Mouse (Mus musculus) intestine, embryonic 15.5 days (tissue): Measurements from ENCODE around the gene Zfp189. TPM values are rescaled to one million over a fixed set of nuclear protein-coding genes. Genes with fewer than 3 reads are reported as not detected.

Source experiments
- ATAC-seq: fragments of 200-750 bp; cut with Nextera tagmentation; 2 replicates; pipeline ENCODE4 v1.8.0; 2017; ENCODE audit warnings: moderate TSS enrichment, moderate library complexity
- H3K27ac ChIP-seq: fragments of 300-500 bp; sonication (generic); 2 replicates; pipeline ENCODE4 v1.5.1; 2015; ENCODE audit warnings: mild to moderate bottlenecking, inconsistent platforms
- H3K27me3 ChIP-seq: fragments of 300-500 bp; sonication (generic); replicated peaks from 2 replicates; pipeline ENCODE4 v1.6.1; 2015; ENCODE audit warnings: inconsistent platforms
- H3K36me3 ChIP-seq: fragments of 300-500 bp; sonication (generic); 2 replicates; pipeline ENCODE4 v1.6.1; 2015; ENCODE audit warnings: inconsistent platforms
- H3K4me1 ChIP-seq: fragments of 300-500 bp; sonication (generic); replicated peaks from 2 replicates; pipeline ENCODE4 v1.6.1; 2015; ENCODE audit warnings: inconsistent platforms
- H3K4me2 ChIP-seq: fragments of 300-500 bp; sonication (generic); replicated peaks from 2 replicates; pipeline ENCODE4 v1.6.1; 2015; ENCODE audit warnings: mild to moderate bottlenecking, inconsistent platforms
- H3K4me3 ChIP-seq: fragments of 300-500 bp; sonication (generic); replicated peaks from 2 replicates; pipeline ENCODE4 v1.5.1; 2015; ENCODE audit warnings: inconsistent platforms
- H3K9ac ChIP-seq: fragments of 300-500 bp; sonication (generic); 2 replicates; pipeline ENCODE4 v1.6.1; 2015; ENCODE audit warnings: inconsistent platforms
- H3K9me3 ChIP-seq: fragments of 300-500 bp; sonication (generic); 2 replicates; pipeline ENCODE4 v1.6.1; 2016; ENCODE audit warnings: inconsistent platforms
- WGBS: fragments of 180-500 bp; shearing (Covaris S2); methylation state at CpG from one replicate; pipeline ENCODE4 v1.1.7; 2015; 5-methylcytosine and 5-hydroxymethylcytosine counted together
- polyA plus RNA-seq: library from polyadenylated mRNA; unstranded; fragments of >200 nt; fragmentation: Nextera tagmentation; extraction: Ambion mirVana; gene quantifications from 2 replicates; pipeline ENCODE4 v1.2.1, GENCODE M21; 2015

Gene Zfp189
- polyA plus RNA-seq, 1 experiment from 2014 or later: 5.7 TPM

DNA sequence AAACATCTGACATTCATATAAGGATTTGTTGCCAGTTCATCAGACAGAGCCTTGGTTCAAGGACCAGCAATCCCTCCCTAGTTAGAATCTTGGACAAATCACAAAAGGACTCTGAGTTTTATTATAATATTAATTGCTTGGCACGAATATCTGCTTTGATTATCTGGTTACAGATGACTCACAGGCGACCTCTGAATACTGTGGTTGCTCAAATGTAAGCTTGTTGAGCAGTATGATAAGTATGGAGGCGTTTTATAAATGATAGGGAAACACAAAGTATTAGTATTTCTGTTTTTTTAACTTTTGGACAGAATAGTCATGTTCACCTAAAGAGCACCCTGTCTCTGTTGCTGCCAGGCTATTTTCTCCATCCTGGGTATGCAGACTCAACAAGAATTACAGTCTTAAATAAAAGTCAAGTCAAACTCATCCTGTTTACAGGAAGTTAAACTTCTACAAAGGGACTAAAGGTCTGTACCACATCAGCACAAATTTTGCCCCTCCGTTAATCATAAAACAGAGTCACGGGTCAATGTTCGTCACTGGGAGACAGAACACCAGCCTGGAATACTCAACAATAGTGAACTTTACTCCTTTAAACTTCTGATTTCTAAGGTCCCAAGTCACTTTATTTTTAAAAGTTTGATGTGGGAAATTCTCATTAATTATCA, 26.0 kb downstream of the Zfp189 start:
- Histone ChIP-seq H3K27ac (no peak overlapping the region), H3K27me3 (no peaks in the 10 kb centered on the region), H3K36me3 (no peaks in the 10 kb centered on the region), H3K9me3 (no peaks in the 10 kb centered on the region), H3K9ac (no peak overlapping the region), H3K4me1 (no peaks in the 10 kb centered on the region), H3K4me3 (no peak overlapping the region), H3K4me2 (peak overlapping the region; percentile 30)
- WGBS: 43% methylated on average over 6 of the region's 6 CpGs
- ATAC-seq: peak; percentile 88

GRCm38 (mm10) chr4:49547544-49548219, 26.7 kb downstream of the Zfp189 start:
- H3K9me3 ChIP-seq: no peaks in the 10 kb centered on the region
- H3K27ac ChIP-seq: peak overlapping the region; percentile 78
- no peaks in the 10 kb centered on the region for H3K27me3 ChIP-seq
- peak overlapping the region; percentile 29 for H3K4me3 ChIP-seq
- peak overlapping the region; percentile 45 for H3K4me2 ChIP-seq
- H3K9ac ChIP-seq: 0 out of 2 replicates have a peak overlapping the region, but pooled peaks have one; percentile 23
- peak; percentile 52 for ATAC-seq
- no peaks in the 10 kb centered on the region for H3K4me1 ChIP-seq
- H3K36me3 ChIP-seq: no peaks in the 10 kb centered on the region
- WGBS: 72% methylated on average over 7 of the region's 7 CpGs

GRCm38 (mm10) chr4:49549383-49549782, 28.4 kb downstream of the Zfp189 start, which contains the start of gene Aldob:
Gene Aldob, minus strand, starts transcription at chr4:49549546.
- Histone ChIP-seq H3K27ac (peak within 1 kb of the TSS; percentile 78; the same call in 1 of the 2 replicates), H3K4me2 (peak within 1 kb of the TSS; percentile 45), H3K36me3 (no peaks in the 10 kb centered on the region), H3K4me3 (peak within 1 kb of the TSS; percentile 29), H3K4me1 (no peaks in the 10 kb centered on the region; the same call in 1 of the 2 replicates), H3K9me3 (no peaks in the 10 kb centered on the region), H3K27me3 (no peaks in the 10 kb centered on the region), H3K9ac (peak within 1 kb of the TSS; percentile 23; the same call in 1 of the 2 replicates)
- ATAC-seq: peak; percentile 77
- WGBS: 23% methylated on average over 3 of the region's 3 CpGs

DNA sequence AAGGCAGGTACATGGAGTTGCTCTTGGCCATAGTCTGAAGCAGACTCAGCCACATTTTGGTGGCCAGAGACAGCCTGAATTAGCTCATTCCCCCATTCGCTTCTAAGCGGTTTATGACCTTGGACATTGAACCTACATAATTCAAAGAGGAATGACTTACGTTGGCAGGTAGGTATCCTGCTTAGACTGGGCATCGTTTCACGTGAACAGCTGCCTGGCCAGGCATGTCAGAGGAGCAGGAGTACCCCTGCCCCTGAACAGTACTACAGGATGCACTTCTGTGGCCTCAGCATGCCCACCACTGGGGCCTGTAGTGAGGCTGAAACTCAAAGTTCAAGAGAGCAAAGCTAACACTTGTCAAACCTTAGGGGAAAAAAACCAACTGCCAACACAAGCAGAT, 32.4 kb downstream of the Zfp189 start:
- H3K9me3 ChIP-seq: no peaks in the 10 kb centered on the region
- ATAC-seq: peak; percentile 44
- H3K9ac ChIP-seq: no peak overlapping the region
- H3K36me3 ChIP-seq: no peaks in the 10 kb centered on the region
- no peak overlapping the region for H3K4me3 ChIP-seq
- H3K4me2 ChIP-seq: no peak overlapping the region
- 35% methylated on average over 5 of the region's 5 CpGs for WGBS
- no peaks in the 10 kb centered on the region for H3K27me3 ChIP-seq
- no peak overlapping the region for H3K27ac ChIP-seq
- no peaks in the 10 kb centered on the region; the same call in 1 of the 2 replicates for H3K4me1 ChIP-seq

GRCm38 (mm10) chr4:49557375-49557774, 36.4 kb downstream of the Zfp189 start:
- WGBS: 98% methylated on average over 7 of the region's 7 CpGs
- H3K9me3 ChIP-seq: no peaks in the 10 kb centered on the region
- H3K27me3 ChIP-seq: no peaks in the 10 kb centered on the region
- no peak overlapping the region for H3K9ac ChIP-seq
- no peak overlapping the region for H3K4me2 ChIP-seq
- ATAC-seq: no peak
- H3K36me3 ChIP-seq: no peaks in the 10 kb centered on the region
- peaks cover 2% of the 10 kb centered on the region; the same call in 1 of the 2 replicates for H3K4me1 ChIP-seq
- H3K27ac ChIP-seq: no peak overlapping the region
- H3K4me3 ChIP-seq: no peak overlapping the region

- no peaks in the 10 kb centered on the region for H3K36me3 ChIP-seq
Measured at GRCm38 (mm10) chr4:49558181-49558580, 37.2 kb downstream of the Zfp189 start.

GRCm38 (mm10) chr4:49559915-49560772, 39.2 kb downstream of the Zfp189 start:
- H3K4me1 ChIP-seq: 0 out of 2 replicates have a peak, but pooled peaks cover 2% of the 10 kb centered on the region
- no peak overlapping the region for H3K9ac ChIP-seq
- no peaks in the 10 kb centered on the region for H3K36me3 ChIP-seq
- no peak overlapping the region for H3K4me3 ChIP-seq
- peak; percentile 74 for ATAC-seq
- no peak overlapping the region for H3K4me2 ChIP-seq
- WGBS: 66% methylated on average over 20 of the region's 20 CpGs
- H3K27ac ChIP-seq: no peak overlapping the region
- no peaks in the 10 kb centered on the region for H3K9me3 ChIP-seq
- H3K27me3 ChIP-seq: no peaks in the 10 kb centered on the region

More at GRCm38 (mm10) chr4:49558181-49558580, 37.2 kb downstream of the Zfp189 start:
- H3K4me2 ChIP-seq: no peak overlapping the region
- H3K27ac ChIP-seq: no peak overlapping the region
- no peaks in the 10 kb centered on the region for H3K27me3 ChIP-seq
- peak; percentile 62 for ATAC-seq
- H3K4me1 ChIP-seq: peaks cover 2% of the 10 kb centered on the region; the same call in 1 of the 2 replicates
- WGBS: 51% methylated on average over 2 of the region's 2 CpGs
- H3K9me3 ChIP-seq: no peaks in the 10 kb centered on the region
- no peak overlapping the region for H3K4me3 ChIP-seq
- H3K9ac ChIP-seq: no peak overlapping the region

- no peak overlapping the region for H3K27ac ChIP-seq
Measured at GRCm38 (mm10) chr4:49567613-49568012, 46.6 kb downstream of the Zfp189 start.

DNA sequence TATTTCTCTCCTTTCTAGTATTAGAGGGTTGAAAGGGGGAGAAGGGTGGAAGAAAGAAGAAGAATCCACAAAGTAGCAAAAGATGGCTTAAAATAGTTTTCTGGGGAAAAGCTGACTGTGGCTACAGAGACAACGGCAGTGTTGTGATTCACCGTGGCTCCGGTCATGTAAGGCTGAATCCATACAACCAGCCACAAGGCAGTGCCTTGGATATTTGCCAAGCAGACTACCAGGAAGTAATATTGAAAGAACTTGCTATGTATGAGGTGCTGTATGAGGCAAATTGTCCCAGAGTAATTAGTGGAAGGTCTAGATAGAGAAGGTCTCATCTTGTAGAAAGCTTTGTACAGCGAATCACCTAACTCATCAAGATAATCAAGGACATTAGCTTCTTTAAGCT, 51.2 kb downstream of the Zfp189 start:
- WGBS: 72% methylated on average over 4 of the region's 4 CpGs

More at GRCm38 (mm10) chr4:49567613-49568012, 46.6 kb downstream of the Zfp189 start:
- no peak overlapping the region for H3K9ac ChIP-seq
- no peaks in the 10 kb centered on the region for H3K9me3 ChIP-seq
- H3K4me1 ChIP-seq: no peaks in the 10 kb centered on the region
- no peak overlapping the region for H3K4me3 ChIP-seq
- no peak overlapping the region for H3K4me2 ChIP-seq
- 19% methylated on average over 3 of the region's 3 CpGs for WGBS
- no peaks in the 10 kb centered on the region for H3K27me3 ChIP-seq
- no peaks in the 10 kb centered on the region for H3K36me3 ChIP-seq
- peak; percentile 88 for ATAC-seq

More for the DNA sequence above, 51.2 kb downstream of the Zfp189 start:
- Histone ChIP-seq H3K4me1 (no peaks in the 10 kb centered on the region), H3K4me2 (no peak overlapping the region), H3K9ac (no peak overlapping the region), H3K36me3 (no peaks in the 10 kb centered on the region), H3K9me3 (no peaks in the 10 kb centered on the region), H3K4me3 (no peak overlapping the region), H3K27ac (no peak overlapping the region), H3K27me3 (no peaks in the 10 kb centered on the region)
- peak; percentile 79 for ATAC-seq

Other genes starting within 250 kb of the Zfp189 start
- gene Acnat2, start 113.0 kb upstream of the Zfp189 start, polyA plus RNA-seq: 0.23 TPM in 1 of 2 replicates, not detected in the other
- 3.3 and 5.3 TPM in 2 replicates for gene Acnat1, start 47.3 kb upstream of the Zfp189 start, polyA plus RNA-seq
- 0.33 and 0.44 TPM in 2 replicates for gene Baat, start 14.6 kb upstream of the Zfp189 start, polyA plus RNA-seq
- gene Mrpl50, start 83 bp upstream of the Zfp189 start, polyA plus RNA-seq: 91.6 and 106 TPM in 2 replicates
- gene Aldob, start 28.4 kb downstream of the Zfp189 start, polyA plus RNA-seq: 330 and 349 TPM in 2 replicates
- gene Tmem246, start 76.7 kb downstream of the Zfp189 start, polyA plus RNA-seq: 21.2 and 22.2 TPM in 2 replicates
- gene Rnf20, start 110.8 kb downstream of the Zfp189 start, polyA plus RNA-seq: 28.8 and 32.2 TPM in 2 replicates
- 0.04 and 0.09 TPM in 2 replicates for gene Ppp3r2, start 160.8 kb downstream of the Zfp189 start, polyA plus RNA-seq